Mouse (Mus musculus): ENCODE data around the gene Ecd.

GRCm38 (mm10) chr14:20340866-20341265, 7.1 kb downstream of the Ecd start:
- TF ChIP-seq CHD2 (IDR thresholded peaks at IDR 0.05; ENCODE audit: low read depth, low read length): no peak
- no peak for TF ChIP-seq MAFK (IDR thresholded peaks at IDR 0.05; ENCODE audit: insufficient read depth, low read depth, low read length)
- TF ChIP-seq HCFC1 (IDR thresholded peaks at IDR 0.05; ENCODE audit: borderline replicate concordance, insufficient read depth, low read length): no peak

Data from ES-E14 (cell line).